Comparison of ENCODE assay signal across 10 mouse cellular contexts in the genomic region with DNA sequence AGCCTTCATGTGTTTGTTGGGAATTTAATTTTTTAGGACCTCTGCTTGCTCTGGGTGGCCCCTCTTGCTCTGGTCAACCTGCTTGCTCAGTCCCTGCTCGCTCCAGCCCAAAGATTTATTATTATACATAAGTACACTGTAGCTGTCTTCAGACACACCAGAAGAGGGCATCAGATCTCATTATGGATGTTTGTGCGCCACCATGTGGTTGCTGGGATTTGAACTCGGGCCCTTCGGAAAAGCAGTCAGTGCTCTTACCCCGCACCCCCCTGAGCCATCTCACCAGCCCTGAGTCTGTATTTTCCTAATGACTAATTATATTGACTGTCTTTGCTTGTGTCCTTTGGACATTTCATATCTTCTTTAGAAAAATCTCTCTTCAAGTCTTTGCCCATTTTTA.
"Had no signal": no experiment of that assay in that cellular context is flagged by ENCODE, and none has a peak within 500 bp of the region (broad histone marks: within the 10 kb centered on the region; RNA-seq: fewer than 3 reads in every experiment).

No protein-coding gene starts in this region.

- H3K4me3 ChIP-seq: kidney, embryonic 15.5 days; limb, embryonic 15.5 days; liver, embryonic 15.5 days; lung, embryonic 15.5 days; midbrain, embryonic 12.5 days; neural tube, embryonic 13.5 days had no signal

- H3K4me1 ChIP-seq: kidney, embryonic 15.5 days; limb, embryonic 15.5 days; liver, embryonic 15.5 days; lung, embryonic 15.5 days; midbrain, embryonic 12.5 days; neural tube, embryonic 13.5 days had no signal

- DNase-seq: kidney, adult 2 months; retina, postnatal 1 day had no signal

- H3K9ac ChIP-seq: kidney, embryonic 15.5 days; limb, embryonic 15.5 days; liver, embryonic 15.5 days; lung, embryonic 15.5 days; midbrain, embryonic 12.5 days; neural tube, embryonic 13.5 days had no signal

- ATAC-seq: intestine, embryonic 16.5 days; midbrain, embryonic 16.5 days had no signal

- H3K27me3 ChIP-seq: kidney, embryonic 15.5 days; limb, embryonic 15.5 days; liver, embryonic 15.5 days; lung, embryonic 15.5 days; midbrain, embryonic 12.5 days; neural tube, embryonic 13.5 days had no signal

- H3K27ac ChIP-seq: kidney, embryonic 15.5 days; limb, embryonic 15.5 days; liver, embryonic 15.5 days; lung, embryonic 15.5 days; midbrain, embryonic 12.5 days; neural tube, embryonic 13.5 days had no signal

- H3K9me3 ChIP-seq: kidney, embryonic 15.5 days; limb, embryonic 15.5 days; liver, embryonic 15.5 days; lung, embryonic 15.5 days; midbrain, embryonic 12.5 days; neural tube, embryonic 13.5 days had no signal

- H3K4me2 ChIP-seq: kidney, embryonic 15.5 days; limb, embryonic 15.5 days; liver, embryonic 15.5 days; lung, embryonic 15.5 days; midbrain, embryonic 12.5 days; neural tube, embryonic 13.5 days had no signal

- H3K36me3 ChIP-seq: kidney, embryonic 15.5 days; limb, embryonic 15.5 days; liver, embryonic 15.5 days; lung, embryonic 15.5 days; midbrain, embryonic 12.5 days; neural tube, embryonic 13.5 days had no signal
